Mouse (Mus musculus) testis, adult 2 months (tissue): ENCODE results near the gene Hoxa1. TPM values are rescaled to one million over a fixed set of nuclear protein-coding genes. Genes with fewer than 3 reads are reported as not detected.

Source experiments
- H3K27ac ChIP-seq: fragments of 200-500 bp; 2 replicates; pipeline ENCODE4 v1.5.1; 2012; ENCODE audit warnings: low read depth, low read length; ENCODE audit not compliant: control insufficient read depth, insufficient read depth
- H3K27me3 ChIP-seq: fragments of 200-500 bp; 2 replicates; pipeline ENCODE4 v1.6.1; 2012; ENCODE audit warnings: mild to moderate bottlenecking, low read length, moderate library complexity; ENCODE audit not compliant: control insufficient read depth, insufficient read depth
- H3K36me3 ChIP-seq: fragments of 200-500 bp; 2 replicates; pipeline ENCODE4 v1.6.1; 2012; ENCODE audit warnings: mild to moderate bottlenecking, low read length; ENCODE audit not compliant: control insufficient read depth, insufficient read depth
- H3K4me1 ChIP-seq: fragments of 200-500 bp; 2 replicates; pipeline ENCODE4 v1.6.1; 2012; ENCODE audit warnings: low read length; ENCODE audit not compliant: control insufficient read depth, insufficient read depth
- H3K4me3 ChIP-seq: fragments of 200-500 bp; 2 replicates; pipeline ENCODE4 v1.5.1; 2012; ENCODE audit warnings: low read depth, mild to moderate bottlenecking, low read length, moderate library complexity, mixed read lengths; ENCODE audit not compliant: control insufficient read depth
- CTCF ChIP-seq: fragments of 200-500 bp; IDR thresholded peaks from 2 replicates; pipeline ENCODE4 v1.5.1; 2012; ENCODE audit warnings: low read depth, mild to moderate bottlenecking, inconsistent platforms, low read length, moderate library complexity; ENCODE audit not compliant: control insufficient read depth, insufficient read depth, insufficient replicate concordance
- POLR2A ChIP-seq: fragments of 200-500 bp; IDR thresholded peaks from 2 replicates; pipeline ENCODE4 v1.6.1; 2012; ENCODE audit warnings: low read depth, mild to moderate bottlenecking, inconsistent platforms, low read length, moderate library complexity; ENCODE audit not compliant: control insufficient read depth
- polyA plus RNA-seq: library from polyadenylated mRNA; depleted of rRNA; stranded (reverse); fragments of >200 nt; gene quantifications from 2 replicates; pipeline ENCODE4 v1.2.3, GENCODE M21; 2012

Gene Hoxa1
- polyA plus RNA-seq, 1 experiment: 0.14 TPM

DNA sequence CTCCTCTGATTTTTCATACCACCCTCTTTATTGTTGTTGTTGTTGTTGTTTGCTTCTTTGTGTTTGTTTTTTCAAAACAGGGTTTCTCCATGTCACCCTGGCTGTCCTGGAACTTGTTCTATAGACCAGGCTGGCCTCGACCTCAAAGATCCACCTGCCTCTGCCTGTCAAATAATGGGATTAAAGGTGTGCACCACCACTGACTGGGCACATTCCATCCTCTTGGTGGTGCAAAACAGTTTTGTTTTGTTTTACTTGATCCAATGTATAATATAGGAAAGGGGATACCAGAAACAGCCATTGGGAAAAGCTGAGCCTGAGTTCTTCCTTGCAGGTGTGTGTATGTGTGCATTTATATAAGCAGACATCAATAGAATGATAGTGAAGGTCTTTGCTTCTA, 28.4 kb upstream of the Hoxa1 start:
- H3K4me1 ChIP-seq: peaks cover 6% of the 10 kb centered on the region
- no peaks in the 10 kb centered on the region for H3K36me3 ChIP-seq
- no peak overlapping the region for H3K4me3 ChIP-seq
- no peak for TF ChIP-seq CTCF
- TF ChIP-seq POLR2A: no peak
- no peak overlapping the region for H3K27ac ChIP-seq
- H3K27me3 ChIP-seq: no peaks in the 10 kb centered on the region

DNA sequence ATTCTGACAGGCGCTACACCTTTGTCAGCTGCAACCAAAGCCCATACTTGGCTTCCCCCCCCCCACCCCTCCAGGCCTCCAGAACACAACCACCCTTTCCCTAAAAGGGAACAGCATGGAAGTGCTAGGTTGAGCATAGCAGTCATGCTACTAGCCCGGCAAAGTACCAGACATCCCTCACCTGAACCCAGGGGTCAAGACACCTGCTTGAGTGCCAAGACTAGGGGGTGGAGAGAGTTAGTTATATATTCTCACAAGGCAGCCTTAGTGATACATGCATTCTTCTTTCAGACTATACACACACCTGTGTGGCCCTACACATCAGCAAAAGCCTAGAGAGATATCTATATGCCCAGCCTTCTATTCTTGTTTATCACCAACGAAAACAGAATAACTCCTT, 27.7 kb upstream of the Hoxa1 start:
- Histone ChIP-seq H3K36me3 (no peaks in the 10 kb centered on the region), H3K27me3 (no peaks in the 10 kb centered on the region), H3K27ac (no peak overlapping the region), H3K4me1 (peaks cover 6% of the 10 kb centered on the region), H3K4me3 (no peak overlapping the region)
- TF ChIP-seq POLR2A (no peak), CTCF (no peak)

DNA sequence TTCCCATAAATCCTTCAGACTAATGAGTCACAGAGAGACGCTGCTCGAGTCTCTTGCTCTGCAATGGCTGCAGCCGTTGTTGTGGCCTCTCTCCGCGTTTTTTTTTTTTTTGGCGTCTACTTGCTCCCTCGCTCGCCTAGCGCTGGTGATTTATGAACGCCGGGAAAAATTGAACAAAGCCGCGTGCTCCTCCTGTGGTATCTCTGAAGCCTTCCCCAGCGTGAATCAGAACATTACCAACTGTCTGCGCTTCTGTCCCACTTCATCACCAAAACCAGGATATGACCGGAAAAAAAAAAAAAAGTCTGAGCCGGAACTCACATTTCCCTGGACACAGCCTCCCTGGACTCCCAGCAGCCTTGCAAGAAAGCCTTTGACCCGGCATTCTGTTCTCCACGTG, 27.1 kb upstream of the Hoxa1 start:
- TF ChIP-seq CTCF (no peak), POLR2A (no peak)
- no peak overlapping the region for H3K4me3 ChIP-seq
- no peak overlapping the region for H3K27ac ChIP-seq
- no peaks in the 10 kb centered on the region for H3K36me3 ChIP-seq
- H3K4me1 ChIP-seq: peaks cover 3% of the 10 kb centered on the region; the same call in 1 of the 2 replicates
- no peaks in the 10 kb centered on the region for H3K27me3 ChIP-seq

DNA sequence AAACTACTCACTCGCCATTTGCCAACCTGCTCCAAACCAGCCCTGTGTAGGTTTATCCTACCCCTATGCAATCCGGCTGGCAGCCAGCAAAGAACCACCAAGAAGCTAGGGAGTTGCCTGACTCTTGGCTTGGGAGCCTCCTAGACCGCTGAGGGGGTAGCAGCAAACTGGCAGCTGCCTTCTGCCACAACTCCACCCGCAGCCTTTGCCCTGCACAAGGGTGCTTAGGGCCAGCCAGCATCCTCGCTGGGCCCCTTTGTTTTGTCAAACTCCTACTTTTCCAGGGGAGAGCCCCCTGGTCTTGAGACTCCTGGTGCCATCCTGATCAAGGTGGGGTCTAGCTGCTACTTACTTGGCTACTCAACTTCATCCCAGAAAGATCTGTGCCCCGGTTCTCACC, 26.6 kb upstream of the Hoxa1 start:
- Histone ChIP-seq H3K36me3 (no peaks in the 10 kb centered on the region), H3K4me3 (no peak overlapping the region), H3K4me1 (peaks cover 3% of the 10 kb centered on the region; the same call in 1 of the 2 replicates), H3K27me3 (no peaks in the 10 kb centered on the region), H3K27ac (no peak overlapping the region)
- no peak for TF ChIP-seq POLR2A
- no peak for TF ChIP-seq CTCF

DNA sequence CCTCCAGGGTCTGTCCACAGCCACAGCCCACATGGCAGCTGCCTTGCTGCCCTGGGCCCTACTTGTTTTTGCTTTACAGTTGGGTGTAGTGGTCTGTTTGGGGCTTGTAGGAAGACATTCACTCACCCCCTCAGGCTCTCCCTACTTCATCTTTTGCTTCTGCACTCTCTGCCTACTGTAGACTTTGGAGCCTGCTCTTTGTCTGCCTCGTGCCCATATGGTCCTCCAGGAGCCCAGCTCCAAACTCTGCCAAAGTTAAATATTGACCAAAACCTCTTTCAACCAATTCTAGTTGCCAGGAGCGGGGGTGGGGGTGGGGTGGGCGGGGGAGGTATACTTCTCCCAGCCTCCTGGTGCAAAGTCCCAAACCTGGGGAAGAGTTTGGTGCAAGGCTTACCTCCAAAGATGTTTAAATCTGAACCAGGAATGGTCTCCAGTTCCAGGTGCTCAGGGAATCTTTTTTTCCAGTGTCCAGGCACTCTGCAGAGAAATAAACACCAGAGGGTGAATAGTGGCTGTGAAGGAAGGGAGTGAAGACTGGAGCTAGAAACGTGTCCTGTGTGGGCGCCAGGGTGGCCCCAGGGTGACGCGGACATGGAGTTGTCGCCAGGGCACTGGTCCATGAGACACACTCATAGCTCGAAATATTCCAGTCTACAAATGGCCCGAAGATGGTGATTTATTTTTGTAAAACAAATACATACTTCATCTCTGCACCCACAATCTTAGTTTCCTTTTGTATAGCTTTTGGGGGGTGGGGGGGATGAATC, 25.4 kb upstream of the Hoxa1 start:
- no peaks in the 10 kb centered on the region for H3K36me3 ChIP-seq
- no peak overlapping the region for H3K27ac ChIP-seq
- H3K27me3 ChIP-seq: no peaks in the 10 kb centered on the region
- TF ChIP-seq POLR2A: no peak
- TF ChIP-seq CTCF: no peak
- no peak overlapping the region for H3K4me3 ChIP-seq
- peaks cover 3% of the 10 kb centered on the region; the same call in 1 of the 2 replicates for H3K4me1 ChIP-seq

DNA sequence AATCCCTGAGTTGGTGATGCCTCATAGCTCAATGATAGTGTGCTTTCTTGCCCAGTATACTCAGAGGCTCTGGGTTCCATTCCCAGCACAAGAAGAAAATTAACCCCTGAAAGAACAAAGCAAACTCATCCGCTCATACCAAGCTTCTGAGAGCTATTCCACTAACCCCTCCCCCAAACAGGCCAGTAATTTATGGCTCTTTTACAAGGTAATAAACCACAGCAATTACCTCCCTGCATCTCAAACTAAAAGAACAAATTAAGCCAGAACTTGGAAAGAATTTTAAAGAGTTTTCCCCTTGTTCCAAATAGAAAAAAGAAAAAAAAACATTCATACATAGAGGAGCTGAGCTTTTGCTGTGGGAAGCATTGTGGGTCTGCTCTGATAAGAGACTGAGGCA, 24.7 kb upstream of the Hoxa1 start:
- Histone ChIP-seq H3K4me3 (no peak overlapping the region), H3K4me1 (peaks cover 3% of the 10 kb centered on the region; the same call in 1 of the 2 replicates), H3K27me3 (no peaks in the 10 kb centered on the region), H3K36me3 (no peaks in the 10 kb centered on the region), H3K27ac (no peak overlapping the region)
- TF ChIP-seq CTCF (no peak), POLR2A (no peak)

DNA sequence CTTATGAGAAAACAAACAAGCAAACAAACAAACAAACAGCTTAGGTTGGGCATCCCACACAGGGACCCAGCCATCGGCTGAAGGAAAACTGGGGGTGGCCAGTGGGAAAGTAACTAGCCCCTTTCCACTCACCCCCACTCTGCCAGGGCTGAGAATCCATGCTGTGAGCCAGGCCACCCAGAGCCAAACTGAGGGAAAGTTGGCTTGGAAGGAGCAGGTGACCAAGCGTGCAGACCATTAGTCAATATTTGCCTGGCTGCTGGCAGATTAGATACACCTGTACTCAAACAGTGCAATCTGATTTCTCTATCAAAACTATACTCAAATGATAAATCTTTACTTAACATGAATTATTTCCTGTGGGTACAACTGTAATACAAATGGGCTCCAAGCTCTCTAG, 23.9 kb upstream of the Hoxa1 start:
- no peaks in the 10 kb centered on the region for H3K36me3 ChIP-seq
- TF ChIP-seq POLR2A (no peak), CTCF (no peak)
- no peak overlapping the region for H3K4me3 ChIP-seq
- peaks cover 3% of the 10 kb centered on the region; the same call in 1 of the 2 replicates for H3K4me1 ChIP-seq
- H3K27ac ChIP-seq: no peak overlapping the region
- peaks cover 2% of the 10 kb centered on the region for H3K27me3 ChIP-seq

DNA sequence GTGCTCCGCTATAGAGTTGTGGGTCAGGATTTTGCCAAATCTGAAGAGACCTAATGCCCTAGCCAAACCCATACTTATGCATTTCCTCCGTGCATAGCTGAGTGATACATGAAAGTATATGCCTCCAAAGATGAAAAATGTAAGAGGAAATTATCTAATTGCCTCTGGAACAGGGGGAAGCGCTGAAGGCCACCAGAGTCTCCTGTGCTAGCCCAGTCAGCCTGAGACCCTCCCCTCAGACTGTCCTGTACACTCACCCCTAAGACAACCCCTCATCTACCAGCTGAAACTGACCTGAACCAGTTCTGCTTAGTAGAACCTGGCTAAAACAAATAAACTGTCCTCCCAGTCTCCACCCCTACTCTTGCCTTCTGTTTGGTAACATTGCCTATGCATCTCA, 22.6 kb upstream of the Hoxa1 start:
- TF ChIP-seq POLR2A (no peak), CTCF (no peak)
- H3K27ac ChIP-seq: no peak overlapping the region
- H3K27me3 ChIP-seq: peaks cover 12% of the 10 kb centered on the region
- H3K4me1 ChIP-seq: peaks cover 7% of the 10 kb centered on the region
- H3K4me3 ChIP-seq: no peak overlapping the region
- no peaks in the 10 kb centered on the region for H3K36me3 ChIP-seq
